Mouse (Mus musculus) layer of hippocampus, postnatal 10 days (tissue): ENCODE data around the gene Selenon. TPM values are rescaled to one million over a fixed set of nuclear protein-coding genes. Genes with fewer than 3 reads are reported as not detected.

ENCODE experiments used
- DNase-seq, 2 experiments: peaks; one replicate each; pipeline ENCODE4 v3.0.0; 2021; ENCODE audit warnings: low spot score in 2 of 2
- total RNA-seq, 2 experiments: library from RNA; stranded (reverse); gene quantifications; 2 replicates each; pipeline ENCODE4 v1.2.3; 2021

The Selenon gene
- total RNA-seq, 2 experiments from 2014 or later = 16.9 TPM

- no peak for DNase-seq
Measured at GRCm38 (mm10) chr4:134548169-134548938, 3.6 kb downstream of the Selenon start.

DNA sequence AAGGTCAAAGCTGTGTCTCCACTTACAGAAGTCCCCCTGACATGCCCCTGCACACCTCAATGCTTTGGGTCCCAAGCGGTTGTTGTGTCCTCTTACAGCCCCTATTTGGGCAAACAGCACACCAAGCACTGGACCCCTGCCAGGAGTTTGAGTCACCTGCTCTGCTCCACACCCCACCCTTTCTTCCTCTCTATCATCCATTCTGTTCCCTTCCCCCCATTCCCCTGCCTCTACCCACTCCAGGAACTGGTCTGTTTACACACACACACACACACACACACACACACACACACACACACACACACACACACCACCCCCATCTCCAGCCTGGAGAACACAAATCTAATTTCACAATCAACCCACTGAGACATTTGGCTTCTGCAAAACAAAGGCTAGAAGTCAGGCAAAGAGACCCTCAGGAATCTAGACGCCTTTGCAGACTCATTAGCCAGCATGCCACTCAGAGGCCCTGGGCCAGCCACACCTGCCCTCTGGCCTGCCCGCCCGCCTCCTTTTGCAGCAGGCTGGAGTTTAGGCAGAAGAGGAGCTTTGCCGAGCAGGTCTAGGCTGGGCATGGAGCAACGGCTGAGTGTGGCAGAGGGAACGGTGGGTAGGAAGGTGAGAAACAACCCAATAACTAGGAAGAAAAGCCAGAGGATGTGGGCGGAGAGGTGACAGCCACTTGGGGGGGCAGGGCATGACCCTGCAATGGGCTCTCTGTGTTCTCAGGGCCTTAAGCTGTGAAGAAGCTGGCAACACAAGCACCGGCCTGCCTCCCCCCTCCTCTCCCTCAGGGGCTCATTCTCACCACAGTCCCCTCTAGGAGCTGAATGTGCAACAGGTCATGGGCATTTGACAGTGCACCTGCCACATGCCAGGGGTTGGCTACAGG is 4.9 kb downstream of the Selenon start:
- DNase-seq = no peak

DNA sequence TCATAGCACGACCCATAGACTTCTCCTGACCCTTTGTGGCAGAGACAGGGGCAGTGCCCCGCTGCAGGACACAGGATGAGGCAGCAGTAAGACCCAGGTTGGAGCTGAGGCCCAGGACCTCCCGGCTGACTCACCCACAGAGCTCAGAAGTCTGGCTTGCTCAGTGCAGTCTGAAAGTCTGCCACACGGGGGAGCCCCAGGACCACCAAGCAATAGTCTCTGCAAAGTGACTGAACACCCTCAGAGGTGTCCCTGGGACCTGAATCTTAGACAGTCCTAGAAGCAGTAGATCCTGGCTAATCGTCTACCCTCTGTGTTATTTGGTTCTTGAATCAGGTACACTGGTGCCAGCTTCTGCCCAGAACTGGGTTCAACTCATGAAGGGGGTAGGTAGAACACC is 8.7 kb downstream of the Selenon start:
- peak; percentile 98 to 99 for DNase-seq

DNA sequence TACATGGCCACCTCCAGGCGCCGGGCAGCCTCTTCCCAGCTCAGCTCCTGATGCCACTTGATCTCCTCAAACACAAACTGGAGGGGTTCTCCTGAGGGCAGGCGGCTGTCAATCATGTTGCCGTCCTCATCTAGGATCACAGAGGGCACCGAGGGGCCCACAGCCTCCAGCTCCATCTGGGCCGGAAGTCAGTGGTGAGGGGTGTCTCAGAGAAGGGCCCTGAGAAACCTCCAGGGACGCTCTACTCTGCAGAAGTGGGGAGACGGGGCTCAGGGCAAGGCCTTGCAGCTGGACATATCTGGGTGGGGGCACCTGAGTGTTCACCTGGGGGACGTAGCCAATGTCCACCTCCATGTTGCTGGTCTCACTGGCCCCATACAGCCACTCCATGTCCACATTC is 9.2 kb downstream of the Selenon start:
- no peak for DNase-seq

GRCm38 (mm10) chr4:134538997-134539580 is 12.9 kb downstream of the Selenon start:
- no peak for DNase-seq

GRCm38 (mm10) chr4:134535787-134536151 is 16.2 kb downstream of the Selenon start:
- DNase-seq = peak in 1 of 2 experiments; percentile 32

GRCm38 (mm10) chr4:134534932-134535786 is 16.8 kb downstream of the Selenon start, which contains the start of gene Mtfr1l:
Gene Mtfr1l, minus strand, starts transcription at chr4:134535387.
- peak; percentile 94 to 96 for DNase-seq

GRCm38 (mm10) chr4:134534124-134534886 is 17.7 kb downstream of the Selenon start:
- DNase-seq = peak; percentile 45 to 65

DNA sequence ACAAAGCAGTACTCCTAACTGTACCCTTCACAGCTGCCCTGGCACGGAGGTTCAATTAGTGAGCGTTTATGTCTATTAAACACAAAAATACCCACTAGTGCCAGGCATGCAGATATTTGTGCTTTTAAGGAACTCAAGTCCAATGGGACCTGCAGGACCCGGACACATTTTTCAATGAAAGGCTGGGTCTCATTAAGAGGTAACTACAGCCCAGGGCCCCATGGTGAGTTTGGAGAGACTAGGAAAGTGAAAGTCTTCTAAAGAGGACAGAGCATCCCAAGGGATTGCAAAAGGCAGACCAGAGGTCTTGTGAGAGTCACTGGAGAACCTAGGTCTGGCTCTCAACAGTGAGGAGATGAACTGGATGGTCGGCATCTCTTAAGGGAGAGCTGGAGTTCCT is 18.5 kb downstream of the Selenon start:
- no peak for DNase-seq

- no peak for DNase-seq
Measured at GRCm38 (mm10) chr4:134532928-134533327, 19.0 kb downstream of the Selenon start.

- DNase-seq = no peak
Measured at GRCm38 (mm10) chr4:134526220-134526619, 25.7 kb downstream of the Selenon start.

GRCm38 (mm10) chr4:134525806-134526205 is 26.2 kb downstream of the Selenon start:
- no peak for DNase-seq

GRCm38 (mm10) chr4:134523447-134523846 is 28.5 kb downstream of the Selenon start:
- no peak for DNase-seq

GRCm38 (mm10) chr4:134519281-134519680 is 32.7 kb downstream of the Selenon start:
- no peak for DNase-seq

DNA sequence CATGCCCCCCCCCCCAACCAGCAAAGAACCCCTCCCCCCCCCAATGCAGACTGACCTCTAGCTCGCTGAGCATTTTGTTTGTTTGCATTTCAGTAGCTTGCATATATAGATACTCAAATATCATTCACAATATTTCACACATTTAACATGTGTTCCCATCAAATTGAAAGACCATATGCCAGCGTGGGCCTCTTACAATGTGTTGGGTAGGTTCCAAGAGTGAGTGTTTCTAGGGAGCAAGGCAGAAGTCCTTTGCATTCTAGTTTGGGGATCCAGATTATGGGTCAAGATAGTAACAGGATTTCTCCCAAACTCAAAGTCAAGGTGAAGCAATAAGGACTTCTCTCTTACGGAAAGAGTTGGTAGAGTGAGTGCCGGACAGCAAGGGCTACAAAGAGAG is 33.4 kb downstream of the Selenon start:
- DNase-seq = no peak

DNA sequence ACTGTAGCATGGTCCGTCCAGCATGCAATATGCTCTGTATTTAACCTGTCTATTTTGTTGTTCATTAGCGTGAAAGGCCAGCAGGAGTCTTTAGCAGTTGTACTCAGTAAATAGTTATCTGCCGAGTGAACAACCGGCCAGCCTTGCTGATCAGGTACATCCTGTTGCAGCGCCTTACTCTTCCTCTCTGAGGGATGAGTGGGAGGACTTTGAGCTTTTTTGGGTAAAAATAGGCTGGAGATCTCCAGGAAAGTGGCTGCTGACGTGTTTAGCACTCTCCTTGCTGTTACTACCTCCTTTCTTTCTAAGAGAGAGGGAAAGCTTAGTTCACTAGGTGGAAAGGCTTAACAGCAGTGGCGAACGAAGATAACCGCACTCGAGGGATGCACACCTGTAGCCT is 34.2 kb downstream of the Selenon start:
- DNase-seq = no peak

DNA sequence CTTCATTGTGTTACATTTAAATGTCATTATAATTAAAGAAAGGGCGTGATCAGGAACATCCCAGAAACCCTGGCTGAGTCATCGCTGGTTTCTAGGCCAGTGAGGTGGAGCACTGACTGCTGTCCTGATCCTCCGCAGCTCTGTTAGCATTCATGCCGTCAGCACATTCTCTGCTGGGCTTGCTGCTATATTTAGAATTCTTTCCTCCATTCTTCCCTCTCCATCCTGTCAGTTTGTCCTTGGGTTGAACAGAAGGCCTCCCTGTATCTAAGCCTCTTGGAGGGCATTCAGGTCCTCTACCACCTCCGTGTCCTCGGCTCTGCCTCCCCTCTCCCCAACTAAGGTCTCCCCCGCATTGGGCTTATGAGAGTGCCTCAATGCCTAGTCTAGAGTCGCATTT is 35.0 kb downstream of the Selenon start:
- no peak for DNase-seq

- DNase-seq = no peak
Measured at GRCm38 (mm10) chr4:134515614-134516013, 36.4 kb downstream of the Selenon start.

- no peak for DNase-seq
Measured at GRCm38 (mm10) chr4:134514309-134514930, 37.5 kb downstream of the Selenon start.

GRCm38 (mm10) chr4:134512798-134513197 is 39.2 kb downstream of the Selenon start:
- peak; percentile 64 to 67 for DNase-seq
